In genomic region chr14:55787731-55788130, GRCm38 (mm10) we compare ENCODE assay signal across 9 mouse cellular contexts. TPM values are rescaled to one million over a fixed set of nuclear protein-coding genes. Genes with fewer than 3 reads are reported as not detected.
DNase-seq lines count a peak whose midpoint lies in the region; ATAC-seq and TF ChIP-seq lines count a peak whose summit lies in the region.
"Had no signal": no experiment of that assay in that cellular context is flagged by ENCODE, and none has a peak within 500 bp of the region (broad histone marks: within the 10 kb centered on the region; RNA-seq: fewer than 3 reads in every experiment).

No protein-coding gene starts in this region.

- H3K27ac ChIP-seq in midbrain, embryonic 10.5 days (replicated peaks): no peak overlapping the region
- H3K27ac ChIP-seq in midbrain, postnatal 0 days (ENCODE audit: low read depth, low read length): no peak overlapping the region
- H3K27ac ChIP-seq in intestine, postnatal 0 days (ENCODE audit: low read depth, low read length): no peak overlapping the region
- no peak overlapping the region for H3K27ac ChIP-seq in small intestine, adult 2 months (ENCODE audit: insufficient read depth, low read depth, low read length)
- H3K27ac ChIP-seq: midbrain, embryonic 13.5 days had no signal

- H3K4me2 ChIP-seq in midbrain, postnatal 0 days (ENCODE audit: low read depth, low read length, poor library complexity, severe bottlenecking): no peak overlapping the region
- H3K4me2 ChIP-seq in intestine, postnatal 0 days (replicated peaks; ENCODE audit: low read depth): peak overlapping the region; percentile 86

- H3K9me3 ChIP-seq in midbrain, embryonic 10.5 days (replicated peaks): no peaks in the 10 kb centered on the region
- H3K9me3 ChIP-seq in midbrain, postnatal 0 days (ENCODE audit: low read length): no peaks in the 10 kb centered on the region
- no peaks in the 10 kb centered on the region for H3K9me3 ChIP-seq in intestine, postnatal 0 days (ENCODE audit: control insufficient read depth)
- H3K9me3 ChIP-seq: midbrain, embryonic 13.5 days had no signal

- no peak overlapping the region for H3K9ac ChIP-seq in midbrain, postnatal 0 days (replicated peaks; ENCODE audit: low read length, poor library complexity, severe bottlenecking)
- H3K9ac ChIP-seq in intestine, postnatal 0 days (ENCODE audit: low read depth, low read length): no peak overlapping the region; the same call in 1 of the 2 replicates

- H3K27me3 ChIP-seq in midbrain, embryonic 10.5 days (ENCODE audit: low read depth, poor library complexity, severe bottlenecking): peaks cover 82% of the 10 kb centered on the region
- H3K27me3 ChIP-seq in midbrain, postnatal 0 days (ENCODE audit: insufficient read depth, low read length): peaks cover 61% of the 10 kb centered on the region
- peaks cover 11% of the 10 kb centered on the region; the same call in 1 of the 2 replicates for H3K27me3 ChIP-seq in intestine, postnatal 0 days (replicated peaks; ENCODE audit: control insufficient read depth, insufficient read depth, low read length)
- no peaks in the 10 kb centered on the region for H3K27me3 ChIP-seq in small intestine, adult 2 months (ENCODE audit: control insufficient read depth, insufficient read depth, low read length)

- peak overlapping the region; percentile 48 for H3K4me3 ChIP-seq in midbrain, embryonic 10.5 days
- H3K4me3 ChIP-seq in midbrain, postnatal 0 days (ENCODE audit: low read depth, low read length): no peak overlapping the region
- peak overlapping the region; percentile 56 for H3K4me3 ChIP-seq in intestine, postnatal 0 days (ENCODE audit: low read depth, low read length)
- peak overlapping the region; percentile 71 for H3K4me3 ChIP-seq in small intestine, adult 2 months (ENCODE audit: low read depth, low read length)

- no peaks in the 10 kb centered on the region for H3K36me3 ChIP-seq in midbrain, embryonic 10.5 days
- H3K36me3 ChIP-seq in midbrain, postnatal 0 days (ENCODE audit: insufficient read depth, low read length): no peaks in the 10 kb centered on the region
- peaks cover 7% of the 10 kb centered on the region; the same call in 1 of the 2 replicates for H3K36me3 ChIP-seq in intestine, postnatal 0 days (ENCODE audit: control insufficient read depth, insufficient read depth)
- peaks cover 11% of the 10 kb centered on the region; the same call in 1 of the 2 replicates for H3K36me3 ChIP-seq in small intestine, adult 2 months (ENCODE audit: control insufficient read depth, insufficient read depth, low read length)
- H3K36me3 ChIP-seq: midbrain, embryonic 13.5 days had no signal

- no peak for ATAC-seq in CD4-positive, CD25-positive, alpha-beta regulatory T cell, adult 4 months
- no peak for ATAC-seq in midbrain, postnatal 0 days (ENCODE audit: low FRiP score)
- no peak for ATAC-seq in intestine, postnatal 0 days
- ATAC-seq: midbrain, embryonic 13.5 days had no signal

- no peak for TF ChIP-seq POLR2A in small intestine, adult 2 months (IDR thresholded peaks at IDR 0.05; ENCODE audit: low read depth, low read length)

- TF ChIP-seq CTCF in midbrain, postnatal 0 days (IDR thresholded peaks at IDR 0.05): no peak
- no peak for TF ChIP-seq CTCF in intestine, postnatal 0 days (IDR thresholded peaks at IDR 0.05; ENCODE audit: low read depth)
- TF ChIP-seq CTCF in small intestine, adult 2 months (IDR thresholded peaks at IDR 0.05; ENCODE audit: extremely low read depth, insufficient read length, insufficient replicate concordance, low read depth, low read length): no peak

- WGBS in midbrain, embryonic 10.5 days: 41% methylated on average over 11 of the region's 11 CpGs
- WGBS in midbrain, postnatal 0 days: 42% methylated on average over 11 of the region's 11 CpGs
- WGBS in intestine, postnatal 0 days: 52% methylated on average over 11 of the region's 11 CpGs
- WGBS in small intestine, adult 2 months: 62% methylated on average over 11 of the region's 11 CpGs

- H3K4me1 ChIP-seq in midbrain, embryonic 10.5 days: peaks cover 24% of the 10 kb centered on the region
- 0 out of 2 replicates have a peak, but pooled peaks cover 2% of the 10 kb centered on the region for H3K4me1 ChIP-seq in midbrain, postnatal 0 days (ENCODE audit: insufficient read depth, low read length)
- H3K4me1 ChIP-seq in intestine, postnatal 0 days (replicated peaks; ENCODE audit: control insufficient read depth, insufficient read depth, low read length): 0 out of 2 replicates have a peak, but pooled peaks cover 2% of the 10 kb centered on the region
- H3K4me1 ChIP-seq in small intestine, adult 2 months (ENCODE audit: control insufficient read depth, insufficient read depth, insufficient read length, low read length): peaks cover 6% of the 10 kb centered on the region

- DNase-seq in CD4-positive, CD25-positive, alpha-beta regulatory T cell, adult 2 months (ENCODE audit: low read depth, low spot score): peak; percentile 18
- no peak for DNase-seq in midbrain, embryonic 10.5 days (ENCODE audit: low spot score)
- no peak for DNase-seq in midbrain, postnatal 0 days (ENCODE audit: low spot score)
- DNase-seq in adrenal gland, postnatal 36 days: no peak
- no peak for DNase-seq in layer of hippocampus, adult 11-12 months (ENCODE audit: low spot score)

RNA-seq across cellular contexts. Expression of gene Ripk3, which starts 0.9 kb away (rescaled TPM):
- polyA plus RNA-seq in CD4-positive, CD25-positive, alpha-beta regulatory T cell, adult 4 months (2017; shearing (Covaris generic)): 10 to 100 TPM; 80.3 to 81.9 TPM
- 6.9 and 7.1 TPM in 2 replicates for polyA plus RNA-seq in midbrain, embryonic 10.5 days (2016; fragmentation: Nextera tagmentation; extraction: Ambion mirVana)
- 0.27 TPM in 1 of 2 replicates, not detected in the other for total RNA-seq in midbrain, postnatal 0 days (2014; rRNA removed)
- 1.3 and 3.0 TPM in 2 replicates for polyA plus RNA-seq in midbrain, postnatal 0 days (2015; fragmentation: Nextera tagmentation; extraction: Ambion mirVana)
- 39.2 and 47.3 TPM in 2 replicates for polyA plus RNA-seq in intestine, postnatal 0 days (2015; fragmentation: Nextera tagmentation; extraction: Ambion mirVana)
- polyA plus RNA-seq in small intestine, adult 2 months (2012; rRNA removed): 24.7 and 42.1 TPM in 2 replicates
- total RNA-seq in adrenal gland, postnatal 36 days (2021): 1 to 10 TPM; 4.5 to 5.3 TPM

RNA-seq across cellular contexts. Expression of gene Adcy4, which starts 3.8 kb away (rescaled TPM):
- polyA plus RNA-seq in CD4-positive, CD25-positive, alpha-beta regulatory T cell, adult 4 months (2017; shearing (Covaris generic)): 1 to 10 TPM in 1 of 2 experiments, not detected in 1; 1.0 TPM
- 5.4 and 6.5 TPM in 2 replicates for polyA plus RNA-seq in midbrain, embryonic 10.5 days (2016; fragmentation: Nextera tagmentation; extraction: Ambion mirVana)
- 3.6 and 4.0 TPM in 2 replicates for total RNA-seq in midbrain, postnatal 0 days (2014; rRNA removed)
- 1.7 TPM in 2 replicates for polyA plus RNA-seq in midbrain, postnatal 0 days (2015; fragmentation: Nextera tagmentation; extraction: Ambion mirVana)
- 3.5 and 4.3 TPM in 2 replicates for polyA plus RNA-seq in intestine, postnatal 0 days (2015; fragmentation: Nextera tagmentation; extraction: Ambion mirVana)
- 3.3 and 6.1 TPM in 2 replicates for polyA plus RNA-seq in small intestine, adult 2 months (2012; rRNA removed)
- 10 to 100 TPM in 1 of 2 experiments, 1 to 10 TPM in 1; 6.7 to 13.8 TPM for total RNA-seq in adrenal gland, postnatal 36 days (2021)

RNA-seq across cellular contexts. Expression of gene Ltb4r1, which starts 22.0 kb away (rescaled TPM):
- polyA plus RNA-seq in CD4-positive, CD25-positive, alpha-beta regulatory T cell, adult 4 months (2017; shearing (Covaris generic)): 1 to 10 TPM; 4.1 to 4.5 TPM
- polyA plus RNA-seq in midbrain, embryonic 10.5 days (2016; fragmentation: Nextera tagmentation; extraction: Ambion mirVana): 0.25 and 0.30 TPM in 2 replicates
- 0.88 and 1.8 TPM in 2 replicates for total RNA-seq in midbrain, postnatal 0 days (2014; rRNA removed)
- 0.94 and 1.1 TPM in 2 replicates for polyA plus RNA-seq in midbrain, postnatal 0 days (2015; fragmentation: Nextera tagmentation; extraction: Ambion mirVana)
- 3.8 and 4.1 TPM in 2 replicates for polyA plus RNA-seq in intestine, postnatal 0 days (2015; fragmentation: Nextera tagmentation; extraction: Ambion mirVana)
- 25.3 and 26.4 TPM in 2 replicates for polyA plus RNA-seq in small intestine, adult 2 months (2012; rRNA removed)
- total RNA-seq in adrenal gland, postnatal 36 days (2021): under 1 TPM; 0.66 to 0.79 TPM

RNA-seq across cellular contexts. Expression of gene Ltb4r2, which starts 26.5 kb away (rescaled TPM):
- under 1 TPM in 1 of 2 experiments, not detected in 1; 0.08 TPM for polyA plus RNA-seq in CD4-positive, CD25-positive, alpha-beta regulatory T cell, adult 4 months (2017; shearing (Covaris generic))
- polyA plus RNA-seq in midbrain, embryonic 10.5 days (2016; fragmentation: Nextera tagmentation; extraction: Ambion mirVana): 0.06 and 0.22 TPM in 2 replicates
- 0.38 and 1.6 TPM in 2 replicates for total RNA-seq in midbrain, postnatal 0 days (2014; rRNA removed)
- 0.43 and 0.60 TPM in 2 replicates for polyA plus RNA-seq in midbrain, postnatal 0 days (2015; fragmentation: Nextera tagmentation; extraction: Ambion mirVana)
- polyA plus RNA-seq in intestine, postnatal 0 days (2015; fragmentation: Nextera tagmentation; extraction: Ambion mirVana): 6.7 and 9.0 TPM in 2 replicates
- polyA plus RNA-seq in small intestine, adult 2 months (2012; rRNA removed): 65.3 and 90.6 TPM in 2 replicates
- total RNA-seq in adrenal gland, postnatal 36 days (2021): not detected

RNA-seq across cellular contexts. Expression of gene Cideb, which starts 29.5 kb away (rescaled TPM):
- not detected for polyA plus RNA-seq in CD4-positive, CD25-positive, alpha-beta regulatory T cell, adult 4 months (2017; shearing (Covaris generic))
- 0.22 and 0.23 TPM in 2 replicates for polyA plus RNA-seq in midbrain, embryonic 10.5 days (2016; fragmentation: Nextera tagmentation; extraction: Ambion mirVana)
- 0.66 and 2.6 TPM in 2 replicates for total RNA-seq in midbrain, postnatal 0 days (2014; rRNA removed)
- polyA plus RNA-seq in midbrain, postnatal 0 days (2015; fragmentation: Nextera tagmentation; extraction: Ambion mirVana): 0.25 and 1.1 TPM in 2 replicates
- 366 and 385 TPM in 2 replicates for polyA plus RNA-seq in intestine, postnatal 0 days (2015; fragmentation: Nextera tagmentation; extraction: Ambion mirVana)
- polyA plus RNA-seq in small intestine, adult 2 months (2012; rRNA removed): 309 and 797 TPM in 2 replicates
- 1 to 10 TPM in 1 of 2 experiments, under 1 TPM in 1; 0.93 to 1.3 TPM for total RNA-seq in adrenal gland, postnatal 36 days (2021)
